Mouse (Mus musculus) ES-E14 (cell line): ENCODE measurements around the gene Pard3b. TPM values are rescaled to one million over a fixed set of nuclear protein-coding genes. Genes with fewer than 3 reads are reported as not detected.

Experiments
- DNase-seq: peaks from one replicate; pipeline ENCODE4 v3.0.0-alpha.2; 2013; ENCODE audit warnings: low read depth, low spot score
- H3K27ac ChIP-seq: 2 replicates; pipeline ENCODE4 v1.5.1; 2012; ENCODE audit warnings: low read depth, mild to moderate bottlenecking, low read length, moderate library complexity, mixed read lengths; ENCODE audit not compliant: poor library complexity, insufficient read depth, severe bottlenecking
- H3K36me3 ChIP-seq: 2 replicates; pipeline ENCODE4 v1.6.1; 2012; ENCODE audit warnings: mild to moderate bottlenecking, low read length, moderate library complexity, mixed read lengths; ENCODE audit not compliant: control insufficient read depth, poor library complexity, insufficient read depth, severe bottlenecking
- H3K4me1 ChIP-seq, 2 experiments: fragments of 150-350 bp in 1 of 2; sonication (generic) in 1 of 2; 2 replicates each; pipeline ENCODE4 v1.6.1; 2012; ENCODE audit warnings: low read length in 2 of 2, mild to moderate bottlenecking in 1 of 2, mixed read lengths in 1 of 2; ENCODE audit not compliant: control insufficient read depth in 2 of 2, insufficient read depth in 2 of 2, poor library complexity in 1 of 2
- H3K4me3 ChIP-seq, 2 experiments: fragments of 150-350 bp in 1 of 2; sonication (generic) in 1 of 2; 2 replicates each; pipeline ENCODE4 v1.5.1; 2012; ENCODE audit warnings: low read length in 2 of 2, low read depth in 1 of 2, mild to moderate bottlenecking in 1 of 2, mixed read lengths in 1 of 2; ENCODE audit not compliant: insufficient read depth in 1 of 2, poor library complexity in 1 of 2, severe bottlenecking in 1 of 2
- H3K9ac ChIP-seq: 2 replicates; pipeline ENCODE4 v1.6.1; 2012; ENCODE audit warnings: low read depth, mild to moderate bottlenecking, low read length, mixed read lengths; ENCODE audit not compliant: poor library complexity, insufficient read depth, severe bottlenecking
- H3K9me3 ChIP-seq: fragments of 150-350 bp; sonication (generic); 2 replicates; pipeline ENCODE4 v1.6.1; 2012; ENCODE audit warnings: low read depth, mild to moderate bottlenecking, low read length; ENCODE audit not compliant: control insufficient read depth, insufficient read depth
- CHD2 ChIP-seq: IDR thresholded peaks from 2 replicates; pipeline ENCODE4 v1.6.1; 2014; ENCODE audit warnings: mild to moderate bottlenecking, low read depth, low read length, inconsistent platforms
- HCFC1 ChIP-seq: IDR thresholded peaks from 2 replicates; pipeline ENCODE4 v1.6.1; 2012; ENCODE audit warnings: low read length, inconsistent platforms, borderline replicate concordance; ENCODE audit not compliant: insufficient read depth
- MAFK ChIP-seq: IDR thresholded peaks from 2 replicates; pipeline ENCODE4 v1.6.1; 2014; ENCODE audit warnings: mild to moderate bottlenecking, low read depth, low read length, inconsistent platforms; ENCODE audit not compliant: insufficient read depth
- ZC3H11A ChIP-seq: IDR thresholded peaks from 2 replicates; pipeline ENCODE4 v1.6.1; 2012; ENCODE audit warnings: low read depth, mild to moderate bottlenecking, inconsistent platforms, low read length, borderline replicate concordance
- ZNF384 ChIP-seq: IDR thresholded peaks from 2 replicates; pipeline ENCODE4 v1.6.1; 2012; ENCODE audit warnings: low read depth, low read length, inconsistent platforms
- in situ Hi-C, 2 experiments: fragments of 600-800 bp; cut with MboI; formaldehyde crosslinking; loops; one replicate each; pipeline ENCODE4 v1.15.1; 2025; ENCODE audit warnings: low sequenced_read_pairs in 2 of 2, inconsistent platforms in 1 of 2; ENCODE audit not compliant: unreplicated experiment in 2 of 2
- total RNA-seq: library from RNA; depleted of rRNA; stranded (reverse); fragments of 300-350 nt; gene quantifications from 2 replicates; pipeline ENCODE4 v1.2.3, GENCODE M21; 2012

Gene Pard3b
- total RNA-seq, 1 experiment, result 0.49 TPM

GRCm38 (mm10) chr1:62378335-62378734 lies 739.7 kb downstream of the Pard3b start:
- TF ChIP-seq ZNF384 (no peak), ZC3H11A (0 out of 2 replicates have a peak, but pooled peaks have one; percentile 10)
- no peaks in the 10 kb centered on the region for H3K9me3 ChIP-seq
- H3K9ac ChIP-seq, result no peak overlapping the region
- H3K27ac ChIP-seq, result no peak overlapping the region
- no peaks in the 10 kb centered on the region for H3K36me3 ChIP-seq
- peak; percentile 33 for DNase-seq
- in situ Hi-C loops, result no loop called here
- no peak overlapping the region for H3K4me3 ChIP-seq
- H3K4me1 ChIP-seq, result no peaks in the 10 kb centered on the region

DNA sequence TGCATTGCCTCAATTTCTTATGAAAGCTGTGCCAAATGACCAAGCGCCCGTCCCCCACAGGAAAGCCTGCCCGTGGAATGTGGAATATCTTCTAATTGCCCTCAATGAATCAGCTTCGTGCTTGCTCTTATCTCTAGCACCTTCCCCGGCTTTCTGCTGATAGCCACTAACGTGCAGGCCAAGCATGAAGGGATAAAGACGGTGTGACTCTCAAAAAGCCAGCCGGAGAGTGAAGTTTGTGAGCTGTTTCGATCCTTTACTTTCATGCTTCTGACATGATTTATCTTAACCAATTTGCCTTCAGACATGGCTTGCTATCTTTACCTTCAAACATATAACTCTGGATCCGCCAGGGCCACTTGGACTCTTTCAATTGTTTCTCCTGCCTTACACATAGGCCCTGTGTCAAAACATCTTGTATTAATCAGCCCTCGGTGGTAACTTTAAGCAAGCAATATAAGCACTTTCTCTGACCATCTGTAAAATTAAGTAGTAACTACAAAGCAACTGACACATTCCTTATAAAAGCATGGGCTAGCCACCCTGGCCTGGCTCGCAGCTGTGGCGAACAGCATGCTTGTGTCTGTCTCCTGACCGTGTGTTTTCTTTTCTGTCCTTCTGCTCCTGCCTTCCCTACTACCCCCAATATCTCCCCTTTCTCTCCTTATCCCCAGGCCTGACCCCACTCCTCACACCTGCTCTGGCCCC lies 744.3 kb downstream of the Pard3b start:
- H3K9me3 ChIP-seq, result no peaks in the 10 kb centered on the region
- H3K4me1 ChIP-seq, result no peaks in the 10 kb centered on the region
- DNase-seq, result no peak
- no peak overlapping the region for H3K4me3 ChIP-seq
- in situ Hi-C loops, result no loop called here
- H3K36me3 ChIP-seq, result no peaks in the 10 kb centered on the region
- H3K27ac ChIP-seq, result no peak overlapping the region
- TF ChIP-seq HCFC1 (no peak), MAFK (no peak), CHD2 (no peak)
- H3K9ac ChIP-seq, result no peak overlapping the region

DNA sequence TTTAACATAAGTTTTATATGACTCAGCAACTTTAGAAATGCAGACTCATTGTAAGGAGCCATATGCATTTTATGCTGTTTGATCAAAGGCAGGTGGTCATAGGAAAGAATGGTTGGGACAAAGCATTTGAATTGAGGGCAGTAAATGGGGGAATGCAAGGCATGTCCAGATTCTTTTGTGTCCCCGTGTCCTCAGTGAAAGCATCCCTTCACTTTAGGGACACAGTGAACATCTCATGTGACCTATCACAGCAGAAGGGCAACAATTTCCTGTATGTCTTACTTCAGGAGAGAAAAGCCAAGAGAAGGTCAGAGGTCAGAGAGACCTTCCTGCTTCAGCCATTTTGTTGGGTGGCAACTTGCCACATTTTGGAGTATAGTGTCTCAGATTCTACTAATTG lies 745.6 kb downstream of the Pard3b start:
- no peak for DNase-seq
- in situ Hi-C loops, result no loop called here

DNA sequence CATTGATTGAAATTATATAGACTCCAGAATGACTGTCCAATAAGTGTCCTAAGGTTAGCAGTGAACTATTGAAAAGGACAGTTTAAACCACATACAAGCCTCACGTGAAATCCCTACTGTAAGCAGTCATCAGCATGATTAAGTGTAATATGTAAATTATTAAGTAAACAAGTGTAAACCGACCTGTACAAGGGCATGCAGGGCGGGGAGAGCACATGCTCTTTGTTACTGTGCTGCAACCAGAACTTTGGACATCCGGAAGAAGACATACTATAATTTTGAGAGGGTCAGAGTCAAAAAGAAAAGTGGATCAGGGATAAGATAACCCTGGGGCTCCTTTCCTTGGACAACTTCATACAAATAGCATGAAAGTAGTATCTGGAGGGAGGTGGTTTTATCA lies 749.4 kb downstream of the Pard3b start:
- Histone ChIP-seq H3K27ac (no peak overlapping the region), H3K9ac (no peak overlapping the region), H3K9me3 (no peaks in the 10 kb centered on the region), H3K4me3 (no peak overlapping the region), H3K4me1 (no peaks in the 10 kb centered on the region), H3K36me3 (no peaks in the 10 kb centered on the region)
- in situ Hi-C loops, result no loop called here
- DNase-seq, result no peak
- TF ChIP-seq HCFC1 (no peak), ZC3H11A (no peak), CHD2 (no peak), MAFK (no peak), ZNF384 (no peak)

More for the DNA sequence above, 745.6 kb downstream of the Pard3b start:
- Histone ChIP-seq H3K4me3 (no peak overlapping the region), H3K36me3 (no peaks in the 10 kb centered on the region), H3K9me3 (no peaks in the 10 kb centered on the region), H3K9ac (no peak overlapping the region), H3K4me1 (no peaks in the 10 kb centered on the region), H3K27ac (no peak overlapping the region)
- TF ChIP-seq HCFC1, result no peak
- peak; percentile 78 for TF ChIP-seq MAFK
- no peak for TF ChIP-seq ZNF384
- TF ChIP-seq ZC3H11A, result no peak

DNA sequence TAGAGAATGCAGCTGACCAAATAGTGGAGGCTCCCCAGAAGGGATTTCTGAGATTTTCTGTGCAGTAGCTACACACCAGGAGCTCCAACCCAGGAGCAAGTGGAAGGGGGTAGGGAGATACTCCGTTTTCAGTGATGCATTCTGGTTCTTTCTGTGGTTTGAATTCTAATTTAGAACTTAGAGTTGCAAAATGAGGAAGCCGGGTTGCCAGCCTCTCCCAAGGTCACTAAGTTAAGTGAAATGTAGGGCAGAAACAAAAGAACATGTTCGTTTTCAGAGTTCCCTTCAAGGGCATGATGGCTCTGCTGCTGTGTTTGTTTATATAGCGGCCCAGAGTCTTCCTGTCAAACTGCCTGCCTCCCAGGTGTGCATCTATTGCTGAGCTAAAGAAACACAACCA lies 754.2 kb downstream of the Pard3b start:
- Histone ChIP-seq H3K36me3 (no peaks in the 10 kb centered on the region), H3K9me3 (no peaks in the 10 kb centered on the region), H3K4me1 (no peaks in the 10 kb centered on the region), H3K4me3 (no peak overlapping the region), H3K27ac (no peak overlapping the region), H3K9ac (no peak overlapping the region)
- TF ChIP-seq HCFC1 (no peak), MAFK (no peak), ZNF384 (no peak), ZC3H11A (no peak), CHD2 (no peak)
- in situ Hi-C loops, result no loop called here
- no peak for DNase-seq
